Mouse (Mus musculus): ENCODE results near the gene Nucb2. TPM values are rescaled to one million over a fixed set of nuclear protein-coding genes. Genes with fewer than 3 reads are reported as not detected.

Gene Nucb2
- total RNA-seq, 2 experiments from 2014 or later, result 19.6 to 23.5 TPM

DNA sequence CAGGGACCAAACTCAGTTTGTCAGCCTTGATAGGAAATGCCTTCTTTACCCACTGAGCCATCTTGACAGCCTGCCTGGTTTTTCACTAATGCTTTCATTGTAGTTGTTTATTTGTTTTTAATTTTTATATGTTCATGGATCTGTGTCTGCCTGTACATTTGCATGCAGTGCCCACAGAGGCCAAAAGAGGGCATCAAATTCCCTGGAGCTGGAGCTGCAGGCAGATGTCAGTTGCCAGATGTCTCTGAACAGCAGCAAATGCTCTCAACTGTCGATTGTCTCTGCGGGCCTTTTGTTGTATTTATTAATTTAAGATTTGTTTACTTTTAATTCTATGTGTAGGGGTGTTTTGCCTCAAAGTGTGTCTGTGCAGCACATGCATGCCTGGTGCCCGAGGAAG, 15.6 kb downstream of the Nucb2 start:
- DNase-seq, result peak; percentile 13 to 21

DNA sequence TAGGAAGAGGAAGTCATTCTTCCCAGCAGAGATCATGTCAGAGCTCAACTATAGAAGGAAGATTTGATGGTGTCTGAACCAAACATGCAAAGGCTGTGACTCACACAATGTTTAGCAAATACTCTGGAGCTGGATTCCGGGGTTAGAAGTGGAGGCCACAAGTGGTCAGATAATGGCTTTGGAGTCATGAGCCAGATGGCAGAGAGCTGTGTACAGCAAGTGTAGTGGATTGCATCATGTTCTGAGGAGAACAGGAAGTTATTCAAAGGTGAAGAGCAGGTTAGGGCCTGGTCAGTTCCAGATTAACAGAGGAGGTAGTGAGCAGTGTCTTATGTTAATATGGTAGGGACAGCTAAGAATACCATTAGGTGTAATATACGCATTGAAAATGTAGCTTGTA, 20.4 kb downstream of the Nucb2 start:
- DNase-seq, result peak in 1 of 2 experiments; percentile 33

DNA sequence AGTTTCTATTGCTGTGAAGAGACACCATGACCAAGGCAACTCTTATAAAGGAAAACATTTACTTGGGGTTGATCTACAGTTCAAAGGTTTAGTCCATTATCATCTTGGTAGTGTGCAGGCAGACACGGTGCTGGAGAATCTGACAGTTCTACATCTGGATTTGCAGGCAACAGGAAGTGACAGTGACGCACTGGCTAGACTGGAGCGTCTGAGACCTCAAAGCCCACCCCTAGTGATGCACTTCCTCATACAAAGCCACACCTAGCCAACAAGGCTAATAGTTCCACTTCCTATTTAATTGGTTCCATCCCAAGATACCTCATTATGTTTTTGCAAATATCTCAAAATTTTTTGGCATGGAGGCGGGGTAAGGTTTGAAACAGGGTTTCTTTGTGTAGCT, 25.6 kb downstream of the Nucb2 start:
- no peak for DNase-seq

- DNase-seq, result no peak
Observed at GRCm38 (mm10) chr7:116530470-116530869, 26.3 kb downstream of the Nucb2 start.

- peak in 1 of 2 experiments; percentile 39 for DNase-seq
Observed at GRCm38 (mm10) chr7:116531311-116531710, 27.1 kb downstream of the Nucb2 start.

DNA sequence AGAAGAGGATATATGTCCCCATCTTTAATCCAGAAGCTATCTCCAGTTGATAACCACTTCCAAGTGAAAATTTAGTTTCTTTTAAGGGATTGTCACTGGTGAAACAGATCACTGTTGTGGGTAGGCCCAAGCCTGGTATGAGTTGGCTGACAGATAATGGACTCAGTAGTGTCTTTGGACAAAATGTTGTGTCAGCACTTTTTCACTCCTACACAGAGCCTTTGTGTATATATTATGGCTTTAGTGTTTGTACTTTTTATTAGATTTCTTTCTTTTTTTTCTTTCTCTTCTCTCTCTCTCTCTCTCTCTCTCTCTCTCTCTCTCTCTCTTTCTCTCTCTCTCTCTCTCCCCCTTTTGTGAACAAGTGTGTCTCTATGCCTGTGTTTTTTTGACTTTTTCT, 52.7 kb downstream of the Nucb2 start:
- no peak for DNase-seq

GRCm38 (mm10) chr7:116574551-116574950, 70.4 kb downstream of the Nucb2 start:
- no peak for DNase-seq

Other genes starting within 250 kb of the Nucb2 start
- 10 to 100 TPM; 13.8 to 14.6 TPM for gene Plekha7, start 196.0 kb upstream of the Nucb2 start, total RNA-seq (2021)
- 100 to 1,000 TPM; 438 to 440 TPM for gene Rps13, start 170.2 kb upstream of the Nucb2 start, total RNA-seq (2021)
- gene Pik3c2a, start 60.9 kb upstream of the Nucb2 start, total RNA-seq (2021), result 10 to 100 TPM; 36.5 to 36.7 TPM

Data from adrenal gland, postnatal 36 days (tissue).